Mouse (Mus musculus): ENCODE data around the gene Ccdc42. TPM values are rescaled to one million over a fixed set of nuclear protein-coding genes. Genes with fewer than 3 reads are reported as not detected.

Gene Ccdc42
- polyA plus RNA-seq, 1 experiment from 2014 or later: not detected

- ChIA-PET POLR2A (no interaction called here), CTCF (no interaction called here)
- no peak for ATAC-seq
- TF ChIP-seq CTCF (IDR thresholded peaks at IDR 0.05): no peak
- in situ Hi-C loops (cut with MboI; ENCODE audit: low pct_unique_long_range_greater_than_20kb): no loop called here
- H3K27me3 ChIP-seq: peaks cover 3% of the 10 kb centered on the region
- DNase-seq (ENCODE audit: low read depth, low spot score): no peak
These were observed 23.7 kb downstream of the Ccdc42 start for GRCm38 (mm10) chr11:68610567-68610947.

GRCm38 (mm10) chr11:68613071-68613711 lies 26.4 kb downstream of the Ccdc42 start:
- DNase-seq (ENCODE audit: low read depth, low spot score) (no peak), ATAC-seq (no peak)
- ChIA-PET CTCF (no interaction called here), POLR2A (no interaction called here)
- in situ Hi-C loops (cut with MboI; ENCODE audit: low pct_unique_long_range_greater_than_20kb): no loop called here
- TF ChIP-seq CTCF (IDR thresholded peaks at IDR 0.05): no peak
- no peaks in the 10 kb centered on the region for H3K27me3 ChIP-seq

DNA sequence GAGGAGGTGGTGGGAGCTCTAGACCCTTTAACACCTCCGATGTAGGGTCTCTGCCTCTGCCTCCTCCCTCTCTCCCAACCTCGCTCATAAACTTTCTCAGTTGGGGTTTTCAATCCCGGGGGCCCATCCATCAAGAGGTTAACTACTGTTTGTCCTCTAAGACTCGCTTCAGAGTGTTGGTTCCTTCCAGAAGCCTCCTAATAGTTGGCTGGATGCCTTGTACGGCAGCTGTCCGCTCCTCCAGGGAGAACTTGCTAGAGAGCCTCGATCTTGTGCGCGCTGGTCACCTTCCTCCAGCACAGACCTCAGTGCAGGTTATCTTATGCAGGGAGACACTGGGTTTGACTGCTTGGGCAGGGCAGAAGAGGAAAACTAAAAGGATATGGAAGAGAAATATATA lies 35.9 kb downstream of the Ccdc42 start:
- DNase-seq (ENCODE audit: low read depth, low spot score): no peak
- in situ Hi-C loops (cut with MboI; ENCODE audit: low pct_unique_long_range_greater_than_20kb): no loop called here
- peaks cover 4% of the 10 kb centered on the region for H3K27me3 ChIP-seq
- CTCF ChIA-PET: interaction anchor here (1.3 kb wide), 1 partner anchor 22 kb away, joined by 3 read pairs; no protein-coding TSS in a partner anchor
- no peak for ATAC-seq
- POLR2A ChIA-PET: no interaction called here
- no peak for TF ChIP-seq CTCF (IDR thresholded peaks at IDR 0.05)

DNA sequence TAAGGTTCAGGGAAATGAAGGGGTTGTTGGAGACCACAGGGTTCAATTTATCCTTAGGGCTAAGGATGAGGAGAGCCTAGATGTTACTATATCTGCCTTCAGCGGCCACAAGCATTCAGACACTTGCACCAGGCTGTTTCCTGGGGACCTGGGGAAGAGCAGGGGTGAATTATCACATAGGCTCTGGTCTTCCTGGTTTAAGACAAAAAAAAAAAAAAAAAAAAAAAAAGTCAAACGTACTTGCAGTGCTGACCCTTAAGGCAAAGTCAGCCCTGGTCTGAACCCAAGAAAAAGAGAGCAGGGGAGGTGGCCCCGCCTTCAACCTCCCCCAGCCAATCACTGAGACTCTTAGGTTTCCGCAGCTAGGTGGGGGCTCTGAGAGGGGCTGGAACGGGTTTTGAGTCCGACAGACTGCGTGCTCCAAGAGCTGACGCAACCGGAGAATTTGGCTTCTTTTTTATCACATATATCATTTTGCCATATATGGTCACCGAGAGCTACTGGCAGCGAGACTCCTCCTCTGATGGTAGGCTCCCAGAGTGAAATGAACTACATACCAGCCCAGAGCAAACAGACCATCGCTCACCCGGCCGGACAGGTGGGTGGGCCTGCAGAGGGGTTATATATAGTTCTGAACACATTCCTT lies 36.5 kb downstream of the Ccdc42 start:
- in situ Hi-C loops (cut with MboI; ENCODE audit: low pct_unique_long_range_greater_than_20kb): no loop called here
- H3K27me3 ChIP-seq: peaks cover 4% of the 10 kb centered on the region
- TF ChIP-seq CTCF (IDR thresholded peaks at IDR 0.05): no peak
- ChIA-PET POLR2A (no interaction called here), CTCF (interaction anchor here (1.3 kb wide), 1 partner anchor 23 kb away, joined by 3 read pairs; no protein-coding TSS in a partner anchor)
- DNase-seq (ENCODE audit: low read depth, low spot score) (no peak), ATAC-seq (no peak)

DNA sequence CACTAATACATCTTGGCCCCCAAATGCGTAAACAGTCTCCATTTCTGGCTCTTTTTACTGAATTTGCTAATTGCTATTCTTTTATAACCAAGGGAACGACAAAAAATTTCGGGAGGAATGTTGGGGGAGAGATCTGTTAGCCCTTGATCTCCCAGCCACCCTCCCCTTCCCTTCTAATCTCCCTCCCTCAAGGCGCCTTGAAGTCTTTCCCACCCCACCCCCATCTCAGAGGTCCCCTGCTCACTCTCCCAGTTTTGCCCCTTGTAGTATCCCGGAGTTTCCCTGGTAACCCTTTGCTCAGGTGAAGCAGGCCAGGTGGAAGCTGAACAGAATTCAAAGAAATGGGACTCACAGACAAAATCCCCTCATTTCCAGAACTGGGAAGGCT lies 37.0 kb downstream of the Ccdc42 start:
- in situ Hi-C loops (cut with MboI; ENCODE audit: low pct_unique_long_range_greater_than_20kb): no loop called here
- H3K27me3 ChIP-seq: peaks cover 4% of the 10 kb centered on the region
- CTCF ChIA-PET: no interaction called here
- ATAC-seq (no peak), DNase-seq (ENCODE audit: low read depth, low spot score) (no peak)
- TF ChIP-seq CTCF (IDR thresholded peaks at IDR 0.05): no peak
- POLR2A ChIA-PET: interaction anchor here (0.7 kb wide), 1 partner anchor 1024 kb away, joined by 5 read pairs; no protein-coding TSS in a partner anchor

DNA sequence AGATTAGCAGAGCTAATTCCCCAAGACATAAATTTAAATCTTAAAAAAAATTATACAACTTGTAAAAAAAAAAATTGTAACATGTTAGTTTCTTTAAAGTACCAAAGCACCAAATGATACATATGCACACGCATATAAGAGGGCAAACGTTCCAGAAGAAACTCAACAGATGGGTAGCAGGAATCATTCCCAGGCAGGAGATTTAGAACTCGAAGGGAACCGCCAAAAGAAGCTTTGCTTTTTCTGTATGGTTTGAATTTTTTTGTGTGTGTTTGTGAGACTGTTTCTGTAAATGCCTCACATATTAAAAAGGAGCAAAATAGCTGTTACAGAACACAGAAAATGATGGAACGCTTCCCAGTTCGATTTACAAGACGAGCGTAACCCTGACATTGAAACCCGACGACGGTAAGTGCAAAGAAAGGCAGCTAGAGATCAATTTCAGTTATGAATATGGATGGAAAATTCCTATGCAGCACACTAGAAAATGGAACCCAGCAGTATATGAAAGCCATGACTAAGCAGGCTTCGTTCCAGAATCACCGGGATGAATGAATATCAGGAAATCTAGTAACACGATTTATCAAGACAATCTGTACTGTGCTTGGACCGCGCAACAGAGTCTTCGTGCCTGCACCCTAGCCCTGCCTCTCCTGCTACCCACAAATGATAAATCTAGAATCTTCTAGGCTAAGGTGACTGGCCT lies 44.9 kb downstream of the Ccdc42 start:
- DNase-seq (ENCODE audit: low read depth, low spot score): no peak

GRCm38 (mm10) chr11:68637861-68638615 lies 51.2 kb downstream of the Ccdc42 start:
- CTCF ChIA-PET: interaction anchor here (1.4 kb wide), 1 partner anchor 14 kb away, joined by 3 read pairs; no protein-coding TSS in a partner anchor
- TF ChIP-seq CTCF (IDR thresholded peaks at IDR 0.05): no peak
- POLR2A ChIA-PET: interaction anchor here (0.8 kb wide), 1 partner anchor 26 kb away, joined by 3 read pairs; no protein-coding TSS in a partner anchor
- in situ Hi-C loops (cut with MboI; ENCODE audit: low pct_unique_long_range_greater_than_20kb): no loop called here
- H3K27me3 ChIP-seq: no peaks in the 10 kb centered on the region
- ATAC-seq (no peak), DNase-seq (ENCODE audit: low read depth, low spot score) (peak; percentile 47)

More for the DNA sequence above, 44.9 kb downstream of the Ccdc42 start:
- POLR2A ChIA-PET: no interaction called here
- peaks cover 7% of the 10 kb centered on the region for H3K27me3 ChIP-seq
- ATAC-seq: no peak
- in situ Hi-C loops (cut with MboI; ENCODE audit: low pct_unique_long_range_greater_than_20kb): no loop called here
- no peak for TF ChIP-seq CTCF (IDR thresholded peaks at IDR 0.05)
- CTCF ChIA-PET: interaction anchor here (1.2 kb wide), 1 partner anchor 22 kb away, joined by 3 read pairs; no protein-coding TSS in a partner anchor

GRCm38 (mm10) chr11:68641361-68641760 lies 54.5 kb downstream of the Ccdc42 start:
- DNase-seq (ENCODE audit: low read depth, low spot score) (no peak), ATAC-seq (no peak)
- ChIA-PET POLR2A (no interaction called here), CTCF (interaction anchor here (1.2 kb wide), 1 partner anchor 44 kb away, joined by 3 read pairs; no protein-coding TSS in a partner anchor)
- TF ChIP-seq CTCF (IDR thresholded peaks at IDR 0.05): no peak
- no peaks in the 10 kb centered on the region for H3K27me3 ChIP-seq
- in situ Hi-C loops (cut with MboI; ENCODE audit: low pct_unique_long_range_greater_than_20kb): no loop called here

- no peak for ATAC-seq
- no peak for DNase-seq (ENCODE audit: low read depth, low spot score)
- no peaks in the 10 kb centered on the region for H3K27me3 ChIP-seq
- ChIA-PET POLR2A (no interaction called here), CTCF (no interaction called here)
- in situ Hi-C loops (cut with MboI; ENCODE audit: low pct_unique_long_range_greater_than_20kb): no loop called here
- no peak for TF ChIP-seq CTCF (IDR thresholded peaks at IDR 0.05)
These were observed 58.0 kb downstream of the Ccdc42 start for GRCm38 (mm10) chr11:68644781-68645180.

Other genes with a start within 250 kb of the Ccdc42 start
- gene Ntn1, start 186.2 kb upstream of the Ccdc42 start, polyA plus RNA-seq (2021): 67.1 TPM
- 5.7 TPM for gene Pik3r5, start 154.9 kb upstream of the Ccdc42 start, polyA plus RNA-seq (2021)
- 1.5 TPM for gene Pik3r6, start 84.0 kb upstream of the Ccdc42 start, polyA plus RNA-seq (2021)
- 0.08 TPM for gene Mfsd6l, start 30.8 kb upstream of the Ccdc42 start, polyA plus RNA-seq (2021)
- 113 TPM for gene Myh10, start 104.5 kb downstream of the Ccdc42 start, polyA plus RNA-seq (2021)